Mouse (Mus musculus): Measurements from ENCODE around the gene Nbeal2. TPM values are rescaled to one million over a fixed set of nuclear protein-coding genes. Genes with fewer than 3 reads are reported as not detected.

The Nbeal2 gene
- polyA plus RNA-seq, 1 experiment from 2014 or later: 2.4 TPM

DNA sequence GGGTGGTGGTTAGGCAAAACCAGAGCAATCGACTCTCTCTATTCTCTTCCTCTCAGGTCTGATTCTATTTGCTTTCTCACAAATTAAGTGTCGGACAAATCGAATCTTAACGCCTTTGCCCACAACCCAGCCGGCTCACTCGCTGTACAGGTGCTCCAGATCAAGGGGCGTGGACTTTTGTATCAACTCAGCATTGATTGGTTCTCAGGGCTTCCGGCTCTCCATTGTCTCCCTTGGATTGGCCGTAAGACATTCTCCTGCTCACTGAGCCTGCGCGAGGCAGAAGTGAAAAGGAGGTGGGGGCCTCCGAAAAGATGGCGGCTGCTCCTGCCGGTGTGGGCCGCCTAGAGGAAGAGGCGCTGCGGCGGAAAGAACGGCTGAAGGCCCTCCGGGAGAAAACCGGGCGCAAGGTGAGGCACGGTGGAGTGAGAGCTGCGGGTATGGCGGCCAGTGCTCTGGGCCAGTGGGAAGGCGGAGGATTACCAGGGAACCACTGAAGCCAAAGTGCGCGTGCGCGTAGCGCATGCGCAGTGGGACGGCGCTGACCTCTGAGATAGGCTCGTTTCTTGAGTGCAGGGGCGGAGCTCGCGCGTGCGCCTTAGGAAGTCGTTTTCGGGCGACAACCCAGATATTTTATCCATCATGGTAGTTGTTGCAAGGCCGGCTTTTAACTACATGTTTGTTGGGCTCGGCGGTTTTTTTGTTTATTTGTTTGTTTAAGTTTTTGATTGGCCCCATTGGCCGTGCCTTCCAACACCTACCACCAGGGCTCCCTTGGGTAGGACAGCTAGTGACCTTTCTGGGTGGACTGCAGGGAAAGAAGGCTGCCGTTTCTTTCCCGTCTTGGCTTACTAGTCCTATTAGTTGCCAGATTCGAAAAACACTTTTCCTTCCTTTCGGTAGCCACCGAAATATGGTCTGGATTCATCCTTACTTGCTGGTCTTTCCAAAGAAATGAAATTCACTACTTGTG lies 2.6 kb upstream of the Nbeal2 start, which contains the start of gene Ccdc12:
Gene Ccdc12 (plus strand): TSS at position 255 of the 973 bp plus-strand sequence.
- H3K4me2 ChIP-seq (replicated peaks; ENCODE audit: low read depth, low read length): peak within 1 kb of the TSS; percentile 57
- ATAC-seq (ENCODE audit: low FRiP score): peak; percentile 96
- under 1% methylated on average over 52 of the region's 52 CpGs for WGBS
- H3K4me1 ChIP-seq (replicated peaks; ENCODE audit: control insufficient read depth, insufficient read depth, low read length): peaks cover 4% of the 10 kb centered on the region
- H3K9me3 ChIP-seq (ENCODE audit: control insufficient read depth, low read length): no peaks in the 10 kb centered on the region
- H3K27ac ChIP-seq (ENCODE audit: low read depth, low read length): peak within 1 kb of the TSS; percentile 65
- peak; percentile 99 for DNase-seq (ENCODE audit: low spot score)
- H3K27me3 ChIP-seq (ENCODE audit: control insufficient read depth, insufficient read depth, low read length): peaks cover 18% of the 10 kb centered on the region
- no peaks in the 10 kb centered on the region for H3K36me3 ChIP-seq (ENCODE audit: control insufficient read depth, insufficient read depth, low read length)
- peak within 1 kb of the TSS; percentile 57 for H3K9ac ChIP-seq (ENCODE audit: low read depth, low read length)
- H3K4me3 ChIP-seq (ENCODE audit: low read depth, low read length): peak within 1 kb of the TSS; percentile 51

DNA sequence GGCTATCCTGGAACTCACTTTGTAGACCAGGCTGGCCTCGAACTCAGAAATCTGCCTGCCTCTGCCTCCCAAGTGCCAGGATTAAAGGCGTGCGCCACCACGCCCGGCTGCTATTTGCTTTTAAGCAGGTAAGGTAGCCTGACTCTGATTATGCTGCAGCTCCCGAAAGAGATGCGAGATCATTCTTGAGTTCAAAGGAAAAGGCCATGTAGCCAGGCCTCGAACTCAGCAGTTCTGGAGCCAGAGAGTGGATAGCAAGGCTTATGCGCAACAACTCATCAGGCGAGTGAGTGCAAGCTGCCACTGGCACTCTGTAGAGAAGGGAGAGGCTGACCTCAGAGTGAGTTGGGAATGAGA lies 1.7 kb upstream of the Nbeal2 start:
- no peak for ATAC-seq (ENCODE audit: low FRiP score)
- H3K4me2 ChIP-seq (replicated peaks; ENCODE audit: low read depth, low read length): peak overlapping the region; percentile 57
- H3K4me1 ChIP-seq (replicated peaks; ENCODE audit: control insufficient read depth, insufficient read depth, low read length): peaks cover 4% of the 10 kb centered on the region
- H3K9ac ChIP-seq (ENCODE audit: low read depth, low read length): peak overlapping the region; percentile 29; the same call in 1 of the 2 replicates
- peak overlapping the region; percentile 44; the same call in 1 of the 2 replicates for H3K27ac ChIP-seq (ENCODE audit: low read depth, low read length)
- no peaks in the 10 kb centered on the region for H3K36me3 ChIP-seq (ENCODE audit: control insufficient read depth, insufficient read depth, low read length)
- H3K27me3 ChIP-seq (ENCODE audit: control insufficient read depth, insufficient read depth, low read length): peaks cover 18% of the 10 kb centered on the region
- WGBS: 81% methylated on average over 10 of the region's 10 CpGs
- H3K9me3 ChIP-seq (ENCODE audit: control insufficient read depth, low read length): no peaks in the 10 kb centered on the region
- no peak for DNase-seq (ENCODE audit: low spot score)
- H3K4me3 ChIP-seq (ENCODE audit: low read depth, low read length): peak overlapping the region; percentile 51

DNA sequence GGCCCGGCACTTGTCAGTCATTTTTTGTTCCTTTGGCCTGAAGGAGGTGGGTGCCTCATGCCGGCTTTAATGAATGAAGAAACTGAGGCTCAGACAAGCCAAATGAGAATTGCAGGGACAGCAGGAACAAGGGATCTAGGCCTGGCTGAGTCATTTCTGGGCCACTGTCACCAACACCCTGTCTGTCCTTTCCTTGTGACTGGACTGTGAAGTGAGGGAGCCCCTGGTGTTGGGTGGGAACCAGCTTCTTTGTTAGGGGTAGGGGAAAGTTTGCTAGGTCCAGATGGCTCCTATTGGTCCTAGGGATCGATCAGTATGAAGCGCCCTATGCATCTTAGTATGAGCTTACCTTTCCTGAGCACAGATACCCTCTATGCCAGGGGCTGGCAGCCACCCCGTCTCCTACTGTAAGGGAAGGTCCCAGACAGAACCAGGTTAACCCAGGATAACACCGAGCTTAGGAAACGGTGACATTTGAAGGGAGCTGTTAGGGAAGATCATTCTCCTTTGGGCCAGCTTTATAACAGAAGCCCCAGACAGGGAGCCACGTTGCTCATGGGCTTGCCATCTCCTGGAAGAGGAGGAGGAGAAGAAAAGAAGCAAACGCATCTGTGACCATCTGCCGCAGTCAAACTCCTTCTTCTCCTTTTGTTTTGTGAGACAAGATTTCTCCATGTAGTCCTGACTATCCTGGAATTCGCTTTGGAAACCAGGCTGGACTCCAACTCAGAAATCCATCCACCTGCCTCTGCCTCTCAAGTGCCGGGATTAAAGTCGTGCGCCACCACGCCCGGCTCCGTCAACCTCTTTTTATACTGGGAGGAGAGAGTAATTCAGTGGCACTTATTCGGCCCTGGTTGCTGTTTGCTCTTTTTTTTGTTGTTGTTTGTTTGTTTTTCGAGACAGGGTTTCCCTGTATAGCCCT lies 1.0 kb upstream of the Nbeal2 start:
- Histone ChIP-seq H3K4me2 (replicated peaks; ENCODE audit: low read depth, low read length) (peak overlapping the region; percentile 96), H3K4me3 (ENCODE audit: low read depth, low read length) (peak overlapping the region; percentile 65; the same call in 1 of the 2 replicates), H3K9me3 (ENCODE audit: control insufficient read depth, low read length) (no peaks in the 10 kb centered on the region), H3K9ac (ENCODE audit: low read depth, low read length) (0 out of 2 replicates have a peak overlapping the region, but pooled peaks have one; percentile 57), H3K36me3 (ENCODE audit: control insufficient read depth, insufficient read depth, low read length) (no peaks in the 10 kb centered on the region), H3K27ac (ENCODE audit: low read depth, low read length) (no peak overlapping the region), H3K27me3 (ENCODE audit: control insufficient read depth, insufficient read depth, low read length) (peaks cover 18% of the 10 kb centered on the region), H3K4me1 (replicated peaks; ENCODE audit: control insufficient read depth, insufficient read depth, low read length) (peaks cover 4% of the 10 kb centered on the region)
- no peak for ATAC-seq (ENCODE audit: low FRiP score)
- 85% methylated on average over 19 of the region's 19 CpGs for WGBS
- no peak for DNase-seq (ENCODE audit: low spot score)

DNA sequence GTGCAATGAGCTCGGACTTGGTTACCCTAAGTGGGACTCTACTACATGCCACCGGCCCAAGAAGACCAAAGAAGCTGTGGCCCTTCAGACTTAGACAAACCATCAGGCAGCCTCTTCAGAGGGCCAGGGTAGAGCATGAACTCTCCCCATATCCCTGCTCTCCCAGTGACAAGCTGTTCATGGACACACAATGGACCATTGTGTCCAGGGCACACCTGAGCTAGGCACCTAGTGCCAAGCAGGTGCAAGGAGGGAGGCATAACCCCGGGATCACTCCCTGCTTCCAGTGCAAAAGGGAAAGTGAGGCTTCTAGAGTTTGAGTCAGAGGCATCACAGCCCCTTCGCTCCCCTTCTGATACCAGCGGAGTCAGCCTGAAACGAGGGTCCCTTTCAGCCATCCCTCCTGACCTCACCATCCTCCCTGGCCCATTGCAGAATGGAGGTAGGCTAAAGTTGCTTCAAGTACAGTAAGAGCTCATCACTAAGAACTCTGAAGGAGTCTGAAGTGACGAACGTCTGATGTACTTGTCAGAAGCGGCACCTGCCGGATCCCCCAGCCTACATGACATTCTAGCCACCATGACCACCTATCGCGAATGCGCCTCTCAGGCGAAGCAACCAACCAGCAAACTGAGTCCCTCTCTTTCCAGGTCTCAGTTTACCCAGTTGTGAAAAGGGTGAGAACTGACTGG lies 852 bp downstream of the Nbeal2 start:
- Histone ChIP-seq H3K9me3 (ENCODE audit: control insufficient read depth, low read length) (no peaks in the 10 kb centered on the region), H3K9ac (ENCODE audit: low read depth, low read length) (peak overlapping the region; percentile 57), H3K36me3 (ENCODE audit: control insufficient read depth, insufficient read depth, low read length) (no peaks in the 10 kb centered on the region), H3K4me1 (replicated peaks; ENCODE audit: control insufficient read depth, insufficient read depth, low read length) (peaks cover 4% of the 10 kb centered on the region), H3K4me3 (ENCODE audit: low read depth, low read length) (peak overlapping the region; percentile 65), H3K27me3 (ENCODE audit: control insufficient read depth, insufficient read depth, low read length) (peaks cover 18% of the 10 kb centered on the region), H3K27ac (ENCODE audit: low read depth, low read length) (no peak overlapping the region), H3K4me2 (replicated peaks; ENCODE audit: low read depth, low read length) (peak overlapping the region; percentile 96)
- DNase-seq (ENCODE audit: low spot score) (peak; percentile 11), ATAC-seq (ENCODE audit: low FRiP score) (no peak)
- 25% methylated on average over 14 of the region's 14 CpGs for WGBS

DNA sequence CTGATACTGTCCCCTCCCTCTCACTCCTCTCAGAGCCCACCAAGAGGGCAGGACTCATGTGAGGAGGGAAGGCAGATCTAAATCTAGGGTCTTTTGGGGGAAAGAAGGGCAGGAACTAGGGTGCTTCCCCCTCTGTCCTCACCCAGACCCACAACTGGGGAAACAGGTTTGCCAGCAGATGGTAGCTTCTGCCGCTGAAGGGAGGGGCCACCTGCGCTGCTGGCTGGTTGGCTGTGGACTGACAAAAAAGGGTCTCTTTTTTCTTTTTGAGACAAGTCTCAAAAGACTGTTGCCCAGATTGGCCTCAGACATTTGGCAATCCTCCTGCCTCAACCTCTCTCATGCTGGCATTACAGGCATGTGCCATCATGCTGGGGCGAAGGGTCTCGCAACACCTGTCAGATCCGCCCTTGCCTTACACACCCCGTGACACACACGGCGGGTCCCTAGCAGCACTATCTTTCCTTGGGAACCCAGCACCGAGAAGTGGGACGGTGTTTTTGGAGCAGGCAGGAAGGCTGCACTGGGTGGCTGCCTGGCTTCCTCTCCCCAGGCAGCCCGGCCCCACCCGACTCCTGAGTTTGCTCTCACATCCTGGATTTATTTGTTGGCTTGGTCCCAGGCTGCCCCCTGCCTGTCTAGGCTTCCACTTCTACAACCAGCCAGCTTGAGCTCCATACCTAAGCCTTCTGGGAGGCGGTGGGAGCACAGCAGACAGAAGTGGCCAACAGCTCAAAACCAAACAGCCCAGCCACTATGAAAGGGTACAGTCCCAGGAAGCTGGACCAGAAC lies 1.8 kb downstream of the Nbeal2 start:
- Histone ChIP-seq H3K9ac (ENCODE audit: low read depth, low read length) (no peak overlapping the region), H3K4me1 (replicated peaks; ENCODE audit: control insufficient read depth, insufficient read depth, low read length) (peaks cover 4% of the 10 kb centered on the region), H3K27ac (ENCODE audit: low read depth, low read length) (no peak overlapping the region), H3K9me3 (ENCODE audit: control insufficient read depth, low read length) (no peaks in the 10 kb centered on the region), H3K4me2 (replicated peaks; ENCODE audit: low read depth, low read length) (no peak overlapping the region), H3K27me3 (ENCODE audit: control insufficient read depth, insufficient read depth, low read length) (peaks cover 18% of the 10 kb centered on the region), H3K36me3 (ENCODE audit: control insufficient read depth, insufficient read depth, low read length) (no peaks in the 10 kb centered on the region), H3K4me3 (ENCODE audit: low read depth, low read length) (no peak overlapping the region)
- 33% methylated on average over 13 of the region's 13 CpGs for WGBS
- peak; percentile 13 for DNase-seq (ENCODE audit: low spot score)
- no peak for ATAC-seq (ENCODE audit: low FRiP score)

DNA sequence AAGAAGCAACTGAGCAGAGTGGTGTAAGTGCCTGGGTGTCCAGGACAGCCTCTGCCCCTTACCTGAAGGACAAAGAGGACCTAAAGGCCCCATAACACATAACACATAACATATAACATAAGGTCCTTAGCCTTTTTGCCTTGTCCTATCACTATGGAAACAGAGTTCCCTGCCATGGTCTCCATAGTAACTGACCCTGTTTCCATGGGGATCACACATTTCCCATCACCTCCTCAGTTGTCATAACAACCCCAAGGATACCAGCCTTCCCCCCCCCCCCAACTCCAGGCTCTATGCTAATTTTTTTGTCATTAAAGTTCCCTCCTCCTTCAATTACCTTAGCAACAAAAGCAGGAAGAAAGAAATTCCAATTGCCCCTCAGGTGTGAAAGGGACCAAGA lies 4.2 kb downstream of the Nbeal2 start:
- ATAC-seq (ENCODE audit: low FRiP score) (no peak), DNase-seq (ENCODE audit: low spot score) (peak; percentile 44)
- peaks cover 18% of the 10 kb centered on the region for H3K27me3 ChIP-seq (ENCODE audit: control insufficient read depth, insufficient read depth, low read length)
- no peak overlapping the region for H3K27ac ChIP-seq (ENCODE audit: low read depth, low read length)
- H3K9me3 ChIP-seq (ENCODE audit: control insufficient read depth, low read length): no peaks in the 10 kb centered on the region
- H3K4me1 ChIP-seq (replicated peaks; ENCODE audit: control insufficient read depth, insufficient read depth, low read length): peaks cover 2% of the 10 kb centered on the region; the same call in 1 of the 2 replicates
- H3K36me3 ChIP-seq (ENCODE audit: control insufficient read depth, insufficient read depth, low read length): no peaks in the 10 kb centered on the region
- H3K4me3 ChIP-seq (ENCODE audit: low read depth, low read length): no peak overlapping the region
- H3K4me2 ChIP-seq (replicated peaks; ENCODE audit: low read depth, low read length): no peak overlapping the region
- H3K9ac ChIP-seq (ENCODE audit: low read depth, low read length): no peak overlapping the region

DNA sequence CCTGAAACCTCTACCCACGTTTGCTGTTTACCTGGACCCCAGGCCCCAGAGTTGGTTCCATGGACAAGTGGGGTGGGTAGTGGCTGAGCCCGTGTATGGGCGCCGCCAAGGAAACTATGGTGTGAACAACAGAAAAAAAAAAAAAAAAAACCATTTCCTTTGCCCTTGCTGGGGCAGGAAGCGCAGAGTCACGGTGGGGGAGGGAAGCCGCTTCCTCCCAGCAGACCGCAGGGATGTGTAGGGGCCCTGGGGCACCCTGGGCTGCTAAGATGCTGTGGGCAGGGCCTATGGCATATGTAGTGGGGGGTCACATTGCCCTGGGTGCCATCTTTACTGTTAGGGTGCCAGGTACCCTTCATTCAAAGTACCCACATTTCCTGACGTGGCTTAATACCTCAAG lies 8.7 kb downstream of the Nbeal2 start:
- DNase-seq (ENCODE audit: low spot score) (no peak), ATAC-seq (ENCODE audit: low FRiP score) (no peak)
- WGBS: 86% methylated on average over 9 of the region's 9 CpGs
- H3K27me3 ChIP-seq (ENCODE audit: control insufficient read depth, insufficient read depth, low read length): no peaks in the 10 kb centered on the region
- no peak overlapping the region for H3K4me2 ChIP-seq (replicated peaks; ENCODE audit: low read depth, low read length)
- no peaks in the 10 kb centered on the region for H3K4me1 ChIP-seq (replicated peaks; ENCODE audit: control insufficient read depth, insufficient read depth, low read length)
- no peaks in the 10 kb centered on the region for H3K36me3 ChIP-seq (ENCODE audit: control insufficient read depth, insufficient read depth, low read length)
- H3K9ac ChIP-seq (ENCODE audit: low read depth, low read length): no peak overlapping the region
- H3K9me3 ChIP-seq (ENCODE audit: control insufficient read depth, low read length): no peaks in the 10 kb centered on the region
- H3K27ac ChIP-seq (ENCODE audit: low read depth, low read length): no peak overlapping the region
- H3K4me3 ChIP-seq (ENCODE audit: low read depth, low read length): no peak overlapping the region
